Mouse (Mus musculus): Measurements from ENCODE around the gene Kdm2a.

GRCm38 (mm10) chr19:4333100-4333775 lies 64.8 kb downstream of the Kdm2a start:
- TF ChIP-seq GATA1 (IDR thresholded peaks at IDR 0.05; ENCODE audit: borderline replicate concordance, low read length) (no peak), CTCF (IDR thresholded peaks at IDR 0.05; ENCODE audit: low read depth, low read length) (no peak), TAL1 (conservative IDR thresholded peaks at IDR 0.05; ENCODE audit: low read depth, low read length) (no peak)
